Mouse (Mus musculus) spleen, adult 2 months (tissue): ENCODE data around the gene Pfdn6.
"Not testable (repeated sequence)": the region's sequence is repeated elsewhere in the genome, so short reads cannot be mapped to it uniquely, and the experiment has no call there.

Experiments
- CTCF ChIP-seq: fragments of 200-500 bp; IDR thresholded peaks from 2 replicates; pipeline ENCODE4 v1.5.1; 2011; ENCODE audit warnings: mild to moderate bottlenecking, inconsistent platforms; ENCODE audit not compliant: insufficient read depth, insufficient read length, insufficient replicate concordance; ENCODE audit errors: extremely low read depth
- POLR2A ChIP-seq: fragments of 200-500 bp; IDR thresholded peaks from 2 replicates; pipeline ENCODE4 v1.6.1; 2011; ENCODE audit warnings: low read depth, low read length, inconsistent platforms

DNA sequence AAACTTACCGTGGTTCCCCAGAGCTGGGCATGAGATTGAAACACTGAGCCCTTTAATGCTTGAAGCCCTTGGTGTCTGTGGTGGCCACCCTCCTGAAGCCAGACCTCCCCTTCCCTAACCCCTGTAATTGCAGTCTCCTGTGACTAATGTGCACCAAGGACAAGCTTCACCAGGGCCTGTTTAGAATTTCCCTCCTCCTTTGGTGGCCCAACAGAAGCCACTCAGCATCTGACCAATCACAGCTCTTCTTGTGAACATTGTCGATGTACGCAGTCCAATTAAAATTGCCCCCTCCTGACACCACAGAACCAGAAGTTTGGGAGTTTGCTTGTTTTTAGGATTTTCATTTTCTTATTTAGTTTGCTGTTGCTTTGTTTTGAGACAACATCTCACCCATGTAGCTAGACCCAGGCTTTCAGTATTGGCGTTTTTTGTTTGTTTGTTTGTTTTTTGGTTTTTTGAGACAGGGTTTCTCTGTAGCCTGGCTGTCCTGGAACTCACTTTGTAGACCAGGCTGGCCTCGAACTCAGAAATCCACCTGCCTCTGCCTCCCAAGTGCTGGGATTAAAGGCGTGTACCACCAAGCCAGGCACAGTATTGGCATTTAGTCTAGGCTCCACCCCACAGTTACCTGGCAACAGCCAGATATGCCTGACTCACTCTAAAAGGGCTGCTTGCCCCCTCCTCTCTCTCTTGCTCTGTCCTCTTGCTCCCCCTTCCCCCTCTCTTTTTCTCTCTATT, 36.1 kb downstream of the Pfdn6 start:
- TF ChIP-seq POLR2A, CTCF: not testable (repeated sequence)
